In genomic region chr6:8644703-8645102, GRCm38 (mm10) we compare ENCODE assay signal across 14 mouse cellular contexts.
A peak's percentile ranks its signal among the peaks of the same experiment; 100 is the strongest.
DNase-seq lines count a peak whose midpoint lies in the region; ATAC-seq and TF ChIP-seq lines count a peak whose summit lies in the region.
"Had no signal": no experiment of that assay in that cellular context is flagged by ENCODE, and none has a peak within 500 bp of the region (broad histone marks: within the 10 kb centered on the region; RNA-seq: fewer than 3 reads in every experiment).

No protein-coding gene starts in this region.

- DNase-seq in heart, adult 11 months, result peak; percentile 75
- no peak for DNase-seq in heart, embryonic 10.5 days (ENCODE audit: low spot score)
- DNase-seq in 3134 (ENCODE audit: extremely low read depth, insufficient read length, low spot score), result peak; percentile 21
- DNase-seq in frontal cortex, postnatal 36 days (ENCODE audit: low spot score in 2 of 2), result peak; percentile 70 to 73
- DNase-seq in limb, embryonic 14.5 days (ENCODE audit: low spot score), result no peak
- no peak for DNase-seq in adrenal gland, postnatal 25 days
- DNase-seq in midbrain, embryonic 11.5 days (ENCODE audit: low spot score, missing footprints), result no peak
- no peak for DNase-seq in hindbrain, embryonic 11.5 days (ENCODE audit: low spot score)
- DNase-seq: adrenal gland, adult 2 months; B cell, adult 2 months; cerebellum, adult 11-12 months; kidney, postnatal 10 days; thymus, postnatal 25 days had no signal

- H3K4me3 ChIP-seq in heart, embryonic 10.5 days, result no peak overlapping the region
- H3K4me3 ChIP-seq in limb, embryonic 14.5 days (replicated peaks; ENCODE audit: low read length), result no peak overlapping the region
- H3K4me3 ChIP-seq in midbrain, embryonic 11.5 days (ENCODE audit: low read depth, low read length), result no peak overlapping the region
- H3K4me3 ChIP-seq in hindbrain, embryonic 11.5 days (ENCODE audit: low read depth, low read length), result no peak overlapping the region
- H3K4me3 ChIP-seq: megakaryocyte, embryonic 14.5 days had no signal

- no peak overlapping the region for H3K27ac ChIP-seq in heart, embryonic 10.5 days
- H3K27ac ChIP-seq in limb, embryonic 14.5 days (replicated peaks; ENCODE audit: low read depth, low read length), result peak overlapping the region; percentile 53
- H3K27ac ChIP-seq in midbrain, embryonic 11.5 days (ENCODE audit: low read depth, low read length), result no peak overlapping the region
- H3K27ac ChIP-seq in hindbrain, embryonic 11.5 days (ENCODE audit: low read depth, low read length), result no peak overlapping the region

- no peaks in the 10 kb centered on the region for H3K9me3 ChIP-seq in heart, embryonic 10.5 days
- no peaks in the 10 kb centered on the region for H3K9me3 ChIP-seq in limb, embryonic 14.5 days (ENCODE audit: control insufficient read depth, low read length)
- no peaks in the 10 kb centered on the region for H3K9me3 ChIP-seq in midbrain, embryonic 11.5 days (ENCODE audit: control insufficient read depth, low read length)
- no peaks in the 10 kb centered on the region for H3K9me3 ChIP-seq in hindbrain, embryonic 11.5 days (ENCODE audit: control insufficient read depth, low read length)
- H3K9me3 ChIP-seq: megakaryocyte, embryonic 14.5 days had no signal

- no peak for ATAC-seq in limb, embryonic 14.5 days (ENCODE audit: low FRiP score, low read depth)
- ATAC-seq in midbrain, embryonic 11.5 days (ENCODE audit: low FRiP score), result no peak
- no peak for ATAC-seq in hindbrain, embryonic 11.5 days (ENCODE audit: low FRiP score)

- 82% methylated on average over 10 of the region's 10 CpGs for WGBS in heart, embryonic 10.5 days
- WGBS in limb, embryonic 14.5 days, result 61% methylated on average over 10 of the region's 10 CpGs
- 81% methylated on average over 10 of the region's 10 CpGs for WGBS in midbrain, embryonic 11.5 days
- 87% methylated on average over 10 of the region's 10 CpGs for WGBS in hindbrain, embryonic 11.5 days

- H3K36me3 ChIP-seq in heart, embryonic 10.5 days, result no peaks in the 10 kb centered on the region
- H3K36me3 ChIP-seq in limb, embryonic 14.5 days (ENCODE audit: control insufficient read depth, insufficient read depth, low read length), result no peaks in the 10 kb centered on the region
- H3K36me3 ChIP-seq in midbrain, embryonic 11.5 days (ENCODE audit: control insufficient read depth, insufficient read depth, low read length), result no peaks in the 10 kb centered on the region
- no peaks in the 10 kb centered on the region for H3K36me3 ChIP-seq in hindbrain, embryonic 11.5 days (ENCODE audit: control insufficient read depth, insufficient read depth, low read length)

- H3K27me3 ChIP-seq in heart, embryonic 10.5 days (ENCODE audit: insufficient read depth, poor library complexity, severe bottlenecking), result no peaks in the 10 kb centered on the region; the same call in 1 of the 2 replicates
- no peaks in the 10 kb centered on the region for H3K27me3 ChIP-seq in limb, embryonic 14.5 days (ENCODE audit: control insufficient read depth, insufficient read depth, low read length)
- H3K27me3 ChIP-seq in midbrain, embryonic 11.5 days (ENCODE audit: control insufficient read depth, insufficient read depth, low read length), result no peaks in the 10 kb centered on the region
- no peaks in the 10 kb centered on the region for H3K27me3 ChIP-seq in hindbrain, embryonic 11.5 days (ENCODE audit: control insufficient read depth, insufficient read depth, low read length)
- H3K27me3 ChIP-seq: megakaryocyte, embryonic 14.5 days had no signal

- TF ChIP-seq POLR2A in limb, embryonic 14.5 days (IDR thresholded peaks at IDR 0.05; ENCODE audit: borderline replicate concordance, extremely low read depth, insufficient read depth, insufficient read length), result no peak

- H3K9ac ChIP-seq in limb, embryonic 14.5 days (ENCODE audit: low read depth, low read length, severe bottlenecking), result no peak overlapping the region
- no peak overlapping the region for H3K9ac ChIP-seq in midbrain, embryonic 11.5 days (ENCODE audit: low read length)
- no peak overlapping the region for H3K9ac ChIP-seq in hindbrain, embryonic 11.5 days (ENCODE audit: low read depth, low read length)

- peaks cover 8% of the 10 kb centered on the region; the same call in 1 of the 2 replicates for H3K4me1 ChIP-seq in heart, embryonic 10.5 days
- 0 out of 2 replicates have a peak, but pooled peaks cover 4% of the 10 kb centered on the region for H3K4me1 ChIP-seq in limb, embryonic 14.5 days (ENCODE audit: control insufficient read depth, insufficient read depth, low read length)
- no peaks in the 10 kb centered on the region for H3K4me1 ChIP-seq in midbrain, embryonic 11.5 days (ENCODE audit: control insufficient read depth, insufficient read depth, low read length)
- H3K4me1 ChIP-seq in hindbrain, embryonic 11.5 days (replicated peaks; ENCODE audit: control insufficient read depth, insufficient read depth, low read length), result 0 out of 2 replicates have a peak, but pooled peaks cover 2% of the 10 kb centered on the region

- H3K4me2 ChIP-seq in limb, embryonic 14.5 days (replicated peaks; ENCODE audit: low read depth, low read length, severe bottlenecking), result no peak overlapping the region
- no peak overlapping the region for H3K4me2 ChIP-seq in midbrain, embryonic 11.5 days
- H3K4me2 ChIP-seq in hindbrain, embryonic 11.5 days (replicated peaks; ENCODE audit: low read depth, low read length), result no peak overlapping the region

Comparison
In these comparisons a context has a peak if more than half of its experiments do, and no peak if none do; other contexts are left out.
1. DNase-seq: peak in heart, adult 11 months (single experiment), 3134 (single experiment) and frontal cortex, postnatal 36 days (2 of 2); none in heart, embryonic 10.5 days (single experiment), limb, embryonic 14.5 days (single experiment), adrenal gland, postnatal 25 days (single experiment), midbrain, embryonic 11.5 days (single experiment) and hindbrain, embryonic 11.5 days (single experiment).